Mouse (Mus musculus) ovary, postnatal 36 days (tissue): Measurements from ENCODE around the gene Prkce.

ENCODE experiments used
- DNase-seq: peaks from one replicate; pipeline ENCODE4 v3.0.0; 2022; ENCODE audit warnings: low spot score, mixed read lengths

The Prkce gene

GRCm38 (mm10) chr17:86523374-86523773, 355.8 kb downstream of the Prkce start:
- DNase-seq, result no peak

DNA sequence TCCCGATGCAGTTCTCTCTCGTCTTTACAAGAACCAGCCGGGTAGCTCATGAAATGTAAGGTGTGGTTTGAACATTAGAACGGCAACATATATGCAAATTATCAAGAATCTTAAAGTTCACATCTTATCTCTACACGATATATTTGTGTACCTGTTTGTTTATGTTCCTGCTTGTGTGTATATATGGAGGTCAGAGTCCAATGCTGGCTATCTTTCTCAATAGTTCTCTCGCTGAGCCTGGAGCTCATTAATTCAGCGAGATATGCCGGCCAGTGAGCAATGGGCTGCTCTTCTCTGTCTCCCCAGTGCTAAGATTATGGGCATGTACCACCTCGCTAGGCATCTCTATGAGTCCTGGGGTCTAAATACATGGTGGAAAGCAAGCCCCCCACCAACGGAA, 356.3 kb downstream of the Prkce start:
- no peak for DNase-seq

DNA sequence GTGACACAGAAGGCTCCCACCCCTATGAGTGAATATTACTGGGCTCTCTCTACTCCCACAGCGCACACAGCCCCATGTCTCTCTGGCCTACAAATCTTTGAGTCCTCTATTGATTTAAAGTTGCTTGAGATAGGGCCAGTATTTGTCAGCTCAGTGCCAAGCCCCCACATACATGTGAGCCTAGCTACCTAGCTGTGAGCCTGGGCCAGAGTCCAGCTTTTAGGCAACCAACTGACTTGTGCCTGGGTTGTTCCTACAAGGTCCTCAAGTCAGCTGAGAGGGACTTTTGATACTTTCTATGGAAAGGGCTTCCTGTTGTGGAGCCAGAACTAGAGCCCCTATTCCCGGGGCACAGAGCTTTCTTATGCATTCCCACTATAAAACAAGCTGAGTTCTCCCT, 357.5 kb downstream of the Prkce start:
- no peak for DNase-seq

DNA sequence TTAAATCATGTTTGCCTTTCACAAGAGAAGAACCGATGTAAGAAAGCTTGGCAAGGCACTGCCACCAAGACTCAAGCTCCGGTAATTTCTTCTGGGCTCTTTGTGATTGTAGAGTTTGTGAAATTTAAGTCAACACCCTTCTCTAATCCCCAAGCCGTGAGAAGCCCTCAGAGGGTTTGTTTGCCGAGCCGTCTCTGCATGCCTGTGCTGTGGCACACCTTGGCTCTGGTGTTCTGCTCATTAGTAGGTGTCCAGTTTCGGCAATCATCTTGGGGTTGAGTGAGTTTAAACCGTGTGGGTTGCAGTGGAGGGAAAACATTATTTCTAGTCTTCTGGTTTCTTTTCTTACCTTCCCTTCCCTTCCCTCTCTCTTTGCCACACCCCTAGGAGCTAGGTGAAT, 358.4 kb downstream of the Prkce start:
- no peak for DNase-seq

GRCm38 (mm10) chr17:86527298-86527697, 359.7 kb downstream of the Prkce start:
- DNase-seq, result no peak

DNA sequence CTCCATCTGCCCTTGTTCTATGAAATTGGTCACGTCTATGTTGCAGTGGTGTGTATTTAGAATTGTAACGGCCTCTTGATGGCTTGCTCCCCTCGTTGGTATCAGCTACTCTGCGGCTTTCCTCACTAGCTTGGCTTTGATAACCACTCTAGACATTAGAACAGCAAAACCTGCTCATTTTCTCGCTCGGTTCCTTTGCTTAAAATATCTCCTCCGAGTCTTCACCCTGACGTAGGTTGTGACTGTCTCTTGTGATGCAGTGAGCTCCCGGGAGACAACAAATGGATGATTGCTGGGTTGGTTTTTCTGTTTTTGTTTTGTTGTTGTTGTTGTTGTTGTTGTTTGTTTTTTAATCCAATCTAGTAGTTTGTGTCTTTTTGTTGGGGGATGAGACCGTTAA, 361.4 kb downstream of the Prkce start:
- no peak for DNase-seq

DNA sequence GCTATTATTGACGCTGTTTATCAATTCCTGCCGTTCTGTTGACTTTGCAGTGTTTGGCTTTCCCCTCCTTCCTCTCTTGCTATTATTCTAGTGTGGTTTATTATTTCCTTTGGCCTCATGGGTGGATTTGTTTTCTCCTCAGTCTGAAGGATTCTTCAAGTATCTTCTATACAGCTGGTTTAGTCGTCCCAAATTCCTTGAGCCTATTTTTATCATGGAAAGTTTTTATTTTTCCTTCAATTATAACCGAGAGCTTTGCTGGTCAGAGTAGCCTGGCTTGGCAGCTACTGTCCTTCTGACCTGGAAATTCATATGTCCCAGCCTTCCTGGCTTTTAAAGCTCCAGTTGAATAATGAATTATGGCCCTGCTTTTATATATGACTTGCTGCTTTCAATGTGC, 361.8 kb downstream of the Prkce start:
- DNase-seq, result no peak

GRCm38 (mm10) chr17:86531231-86531630, 363.6 kb downstream of the Prkce start:
- no peak for DNase-seq

- no peak for DNase-seq
Observed at GRCm38 (mm10) chr17:86532783-86533548, 365.4 kb downstream of the Prkce start.

GRCm38 (mm10) chr17:86533549-86533851, 365.9 kb downstream of the Prkce start:
- DNase-seq, result no peak

GRCm38 (mm10) chr17:86535096-86535495, 367.5 kb downstream of the Prkce start:
- DNase-seq, result no peak

DNA sequence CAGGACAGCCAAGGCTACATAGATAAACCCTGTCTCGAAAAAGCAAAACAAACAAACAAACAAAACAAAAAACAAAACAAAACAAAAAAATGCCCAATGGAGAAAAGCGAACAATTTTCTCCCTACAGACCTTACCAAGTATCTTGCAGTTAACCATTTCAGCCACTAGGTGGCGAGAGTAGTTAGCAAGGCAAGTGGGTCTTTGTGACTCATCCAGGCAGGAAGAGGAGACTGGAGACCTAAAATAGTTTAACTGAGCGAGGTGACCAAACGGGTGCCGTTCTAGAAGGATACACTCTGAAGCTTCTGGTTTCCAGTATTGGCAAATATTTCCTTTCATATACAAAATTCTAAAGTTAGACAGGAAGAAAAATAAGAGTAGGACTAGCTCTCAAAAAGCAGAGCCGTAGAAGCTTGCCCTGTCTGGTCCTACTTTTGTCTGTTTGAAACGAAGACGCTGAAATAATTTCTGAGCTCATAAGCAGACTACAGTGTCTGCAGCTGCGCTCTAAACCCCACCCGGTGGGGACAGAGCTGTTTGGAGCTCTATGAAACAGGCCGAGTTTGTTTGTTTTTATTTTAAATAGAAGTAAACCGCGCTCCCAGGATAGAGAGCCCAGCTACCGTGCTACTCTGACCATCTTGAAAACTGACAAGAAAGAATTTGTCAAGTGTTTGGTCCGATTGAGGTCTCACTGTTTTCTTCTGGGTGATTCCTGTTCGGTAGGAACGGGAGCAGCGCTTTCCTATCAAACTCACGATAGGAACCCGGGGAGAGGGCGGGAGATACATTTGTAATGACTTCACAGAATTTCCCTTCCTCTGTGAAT, 368.5 kb downstream of the Prkce start:
- no peak for DNase-seq

DNA sequence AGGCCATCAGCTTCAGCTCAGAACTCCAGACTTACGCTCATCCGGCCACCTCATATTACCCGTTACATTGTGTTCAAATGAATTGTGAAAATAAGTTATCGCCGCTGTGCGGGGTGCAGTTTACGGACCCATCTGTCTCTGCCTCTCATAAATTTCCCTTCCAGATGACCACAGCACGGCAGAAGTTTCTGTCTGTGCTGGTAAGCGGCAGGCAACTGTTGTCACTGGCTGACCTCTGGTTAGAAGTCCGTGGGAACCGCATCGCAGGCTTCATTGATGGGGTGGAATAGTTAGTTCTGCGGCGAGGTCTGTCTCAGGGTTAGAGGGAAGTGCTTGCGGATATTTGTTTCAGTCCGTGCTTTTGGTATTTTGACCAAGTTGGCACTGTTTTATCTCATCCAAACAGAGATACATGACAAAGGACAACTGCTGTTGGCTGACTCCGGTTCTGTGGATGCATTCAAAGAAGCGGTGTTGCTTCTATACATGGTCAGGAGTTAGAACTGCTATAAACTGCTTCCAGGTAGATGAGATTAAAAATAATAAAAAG, 372.4 kb downstream of the Prkce start:
- DNase-seq, result no peak

GRCm38 (mm10) chr17:86546529-86546928, 378.9 kb downstream of the Prkce start:
- DNase-seq, result no peak

GRCm38 (mm10) chr17:86549128-86549527, 381.5 kb downstream of the Prkce start:
- no peak for DNase-seq

- DNase-seq, result no peak
Observed at GRCm38 (mm10) chr17:86551561-86551960, 384.0 kb downstream of the Prkce start.

DNA sequence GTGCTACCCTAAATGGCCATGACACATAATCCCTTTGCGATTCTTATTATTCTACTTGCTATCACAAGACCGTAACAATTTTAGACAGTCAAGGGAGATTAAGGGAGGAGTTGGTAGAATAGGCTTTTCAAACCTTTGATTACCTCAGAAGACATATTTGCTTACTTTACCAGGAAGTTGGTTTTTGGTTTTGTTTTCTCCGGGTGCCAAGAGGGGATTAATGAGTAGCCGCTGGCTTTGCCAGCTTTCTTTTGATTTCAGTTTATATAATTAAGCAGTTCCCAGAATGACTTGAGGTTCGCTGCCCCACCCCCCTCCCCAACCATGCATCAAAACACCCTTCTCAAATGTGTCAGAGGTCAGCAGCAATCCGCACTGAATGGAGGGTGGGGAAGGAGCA, 384.4 kb downstream of the Prkce start:
- DNase-seq, result no peak

DNA sequence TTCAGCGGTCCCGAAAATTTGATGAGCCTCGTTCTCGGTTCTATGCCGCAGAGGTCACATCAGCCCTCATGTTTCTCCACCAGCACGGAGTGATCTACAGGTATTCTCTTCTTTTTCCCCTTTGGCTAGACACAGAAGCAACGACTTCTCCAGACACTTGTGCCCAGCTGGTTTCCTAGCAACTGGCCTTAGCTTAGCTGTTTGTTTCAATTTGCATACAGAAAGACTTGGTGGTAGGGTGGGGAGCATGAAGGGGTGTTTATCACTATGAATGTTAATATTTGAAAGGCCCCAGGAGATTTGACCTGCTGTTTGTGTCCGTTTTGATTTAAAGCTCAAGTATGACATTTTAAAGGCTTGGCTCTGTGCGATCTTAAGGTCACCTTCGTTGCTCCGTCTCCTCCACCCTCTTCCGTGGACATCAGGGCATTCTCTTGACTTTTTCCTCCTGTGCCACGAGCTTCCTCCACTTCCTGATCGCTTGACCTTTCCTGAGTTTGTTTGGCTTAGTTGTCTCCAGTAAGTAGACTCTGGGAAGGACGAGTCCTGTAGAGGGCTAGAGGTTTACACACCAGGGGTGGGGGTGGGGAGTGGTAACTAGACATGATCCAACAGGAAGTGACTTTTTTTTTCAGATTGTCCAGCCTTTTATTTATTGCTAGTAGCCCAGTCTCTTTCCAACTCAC, 391.8 kb downstream of the Prkce start:
- DNase-seq, result no peak

DNA sequence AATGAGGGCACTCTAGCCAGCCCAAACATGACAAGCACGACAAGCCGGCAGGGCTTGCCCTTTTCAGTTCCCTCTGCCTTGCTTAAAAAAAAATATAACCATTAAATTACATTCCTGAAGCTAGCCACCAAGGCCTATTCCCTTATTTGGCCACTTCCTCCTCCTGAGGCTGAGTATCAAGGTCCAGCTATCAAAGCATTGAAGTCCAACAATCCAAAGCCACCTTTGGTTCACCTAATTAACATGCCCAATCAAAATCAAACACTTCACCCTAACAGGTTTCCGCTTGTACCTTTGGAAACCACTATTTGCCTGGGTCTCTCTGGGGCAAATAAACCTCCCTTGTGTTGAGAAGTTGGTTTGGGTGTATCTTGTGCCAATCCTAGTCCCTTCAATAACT, 392.9 kb downstream of the Prkce start:
- no peak for DNase-seq

GRCm38 (mm10) chr17:86570491-86570890, 402.9 kb downstream of the Prkce start:
- peak; percentile 57 for DNase-seq

- no peak for DNase-seq
Observed at GRCm38 (mm10) chr17:86571266-86571665, 403.7 kb downstream of the Prkce start.

GRCm38 (mm10) chr17:86572136-86572535, 404.6 kb downstream of the Prkce start:
- no peak for DNase-seq

DNA sequence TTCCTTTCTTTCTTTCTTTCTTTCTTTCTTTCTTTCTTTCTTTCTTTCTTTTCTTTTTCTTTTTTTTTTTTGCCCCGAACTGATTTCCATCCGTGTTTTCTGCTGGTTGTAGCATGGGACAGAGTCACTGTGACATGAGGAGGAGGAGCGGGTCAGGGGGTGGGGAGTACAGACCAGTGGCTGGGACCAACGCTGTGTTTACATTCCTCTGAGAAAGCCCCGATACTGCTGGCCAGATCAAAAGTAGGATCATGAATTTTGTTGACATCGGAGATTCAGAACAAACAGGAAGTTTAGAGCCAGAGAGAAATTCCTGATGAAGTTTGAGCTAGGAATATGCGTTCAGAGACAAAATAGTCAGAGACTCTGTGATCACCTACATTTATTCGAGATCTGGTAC, 405.0 kb downstream of the Prkce start:
- DNase-seq, result no peak
